Mouse (Mus musculus) embryonic facial prominence, embryonic 12.5 days (tissue): Measurements from ENCODE around the gene Eef2. TPM values are rescaled to one million over a fixed set of nuclear protein-coding genes. Genes with fewer than 3 reads are reported as not detected.
"Not testable (repeated sequence)": the region's sequence is repeated elsewhere in the genome, so short reads cannot be mapped to it uniquely, and the experiment has no call there.

Experiments used
- ATAC-seq: fragments of 200-750 bp; cut with Nextera tagmentation; 2 replicates; pipeline ENCODE4 v1.8.0; 2017; ENCODE audit not compliant: insufficient number of reproducible peaks, insufficient read depth, low FRiP score, low TSS enrichment
- H3K27ac ChIP-seq: fragments of 300-500 bp; sonication (generic); 2 replicates; pipeline ENCODE4 v1.5.1; 2016; ENCODE audit warnings: mild to moderate bottlenecking
- H3K27me3 ChIP-seq: fragments of 300-500 bp; sonication (generic); 2 replicates; pipeline ENCODE4 v1.6.1; 2016; ENCODE audit warnings: mild to moderate bottlenecking, moderate library complexity
- H3K36me3 ChIP-seq: fragments of 300-500 bp; sonication (generic); 2 replicates; pipeline ENCODE4 v1.6.1; 2016; ENCODE audit warnings: mild to moderate bottlenecking
- H3K4me1 ChIP-seq: fragments of 300-500 bp; sonication (generic); 2 replicates; pipeline ENCODE4 v1.6.1; 2016
- H3K4me2 ChIP-seq: fragments of 300-500 bp; sonication (generic); replicated peaks from 2 replicates; pipeline ENCODE4 v1.6.1; 2016; ENCODE audit warnings: mild to moderate bottlenecking, moderate library complexity
- H3K4me3 ChIP-seq: fragments of 300-500 bp; sonication (generic); 2 replicates; pipeline ENCODE4 v1.5.1; 2016; ENCODE audit warnings: mild to moderate bottlenecking
- H3K9ac ChIP-seq: fragments of 300-500 bp; sonication (generic); 2 replicates; pipeline ENCODE4 v1.6.1; 2016; ENCODE audit warnings: mild to moderate bottlenecking, moderate library complexity
- H3K9me3 ChIP-seq: fragments of 300-500 bp; sonication (generic); 2 replicates; pipeline ENCODE4 v1.6.1; 2016; ENCODE audit warnings: mild to moderate bottlenecking, moderate library complexity
- WGBS: fragments of 180-500 bp; shearing (Covaris S2); methylation state at CpG from one replicate; pipeline ENCODE4 v1.1.7; 2016; 5-methylcytosine and 5-hydroxymethylcytosine counted together
- polyA plus RNA-seq: library from polyadenylated mRNA; unstranded; fragments of >200 nt; fragmentation: Nextera tagmentation; extraction: Ambion mirVana; gene quantifications from 2 replicates; pipeline ENCODE4 v1.2.1, GENCODE M21; 2016

Gene Eef2
- polyA plus RNA-seq, 1 experiment from 2014 or later = 562 TPM

- H3K36me3 ChIP-seq = peaks cover 86% of the 10 kb centered on the region
- no peaks in the 10 kb centered on the region for H3K9me3 ChIP-seq
- H3K4me3 ChIP-seq = no peak overlapping the region
- no peaks in the 10 kb centered on the region for H3K27me3 ChIP-seq
- H3K9ac ChIP-seq = no peak overlapping the region
- WGBS = 74% methylated on average over 12 of the region's 12 CpGs
- no peak for ATAC-seq
- no peaks in the 10 kb centered on the region for H3K4me1 ChIP-seq
- H3K27ac ChIP-seq = peak overlapping the region; percentile 46; the same call in 1 of the 2 replicates
- no peak overlapping the region for H3K4me2 ChIP-seq
These were observed 23.8 kb upstream of the Eef2 start for GRCm38 (mm10) chr10:81152609-81153008.

DNA sequence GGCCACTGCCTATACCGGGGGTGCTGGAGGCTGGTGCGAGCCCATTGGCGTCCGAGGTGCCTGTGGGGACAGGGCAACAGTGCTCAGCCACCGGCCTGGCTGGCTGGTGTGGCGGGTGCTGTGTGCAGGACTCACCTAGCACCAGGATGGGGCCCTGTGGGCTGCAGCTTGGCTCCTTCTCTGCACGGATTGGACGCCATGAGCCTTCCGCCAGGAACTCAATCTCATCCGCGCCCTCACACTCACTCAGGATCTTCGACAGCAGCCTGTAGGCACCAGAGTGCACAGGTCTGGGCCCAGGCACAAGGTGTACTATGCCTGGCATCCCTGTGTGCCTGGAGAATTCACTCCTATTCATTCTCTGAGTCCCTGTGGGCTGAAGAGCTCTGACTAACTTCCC lies 22.1 kb upstream of the Eef2 start:
- H3K27ac ChIP-seq = 0 out of 2 replicates have a peak overlapping the region, but pooled peaks have one; percentile 19
- no peaks in the 10 kb centered on the region for H3K9me3 ChIP-seq
- no peak overlapping the region for H3K4me2 ChIP-seq
- WGBS = 93% methylated on average over 12 of the region's 12 CpGs
- peaks cover 85% of the 10 kb centered on the region for H3K36me3 ChIP-seq
- no peak overlapping the region for H3K9ac ChIP-seq
- ATAC-seq = no peak
- H3K4me1 ChIP-seq = no peaks in the 10 kb centered on the region
- H3K27me3 ChIP-seq = no peaks in the 10 kb centered on the region
- H3K4me3 ChIP-seq = no peak overlapping the region

DNA sequence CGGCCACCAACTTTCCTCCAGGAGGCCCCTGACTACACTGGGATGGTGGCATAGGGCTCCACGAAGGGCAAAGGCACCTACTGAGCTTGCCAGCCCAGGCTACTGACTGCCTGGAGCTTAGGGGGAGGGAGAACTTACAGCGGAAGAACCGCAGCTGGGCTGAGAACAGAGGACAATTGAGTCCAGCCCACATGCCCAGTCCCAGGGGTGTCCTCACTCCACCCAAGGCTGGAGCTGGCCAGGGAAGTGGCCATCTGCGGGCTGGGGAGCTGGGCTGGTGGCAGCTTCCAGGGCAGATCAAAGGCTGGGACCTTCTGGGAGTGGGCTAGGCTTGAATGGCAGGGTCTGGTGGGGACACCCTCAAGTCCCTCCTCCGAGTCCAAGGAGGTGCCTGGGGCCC lies 21.7 kb upstream of the Eef2 start:
- Histone ChIP-seq H3K27ac (peak overlapping the region; percentile 19; the same call in 1 of the 2 replicates), H3K4me1 (no peaks in the 10 kb centered on the region), H3K27me3 (no peaks in the 10 kb centered on the region), H3K9ac (no peak overlapping the region), H3K4me2 (no peak overlapping the region), H3K4me3 (no peak overlapping the region), H3K36me3 (peaks cover 83% of the 10 kb centered on the region), H3K9me3 (no peaks in the 10 kb centered on the region)
- no peak for ATAC-seq
- WGBS = 75% methylated on average over 6 of the region's 6 CpGs

GRCm38 (mm10) chr10:81161602-81162317 lies 14.7 kb upstream of the Eef2 start:
- no peak overlapping the region for H3K9ac ChIP-seq
- H3K27me3 ChIP-seq = no peaks in the 10 kb centered on the region
- no peak for ATAC-seq
- peaks cover 69% of the 10 kb centered on the region for H3K36me3 ChIP-seq
- H3K9me3 ChIP-seq = no peaks in the 10 kb centered on the region
- H3K4me3 ChIP-seq = no peak overlapping the region
- H3K4me1 ChIP-seq = peaks cover 5% of the 10 kb centered on the region
- no peak overlapping the region for H3K4me2 ChIP-seq
- 0 out of 2 replicates have a peak overlapping the region, but pooled peaks have one; percentile 36 for H3K27ac ChIP-seq
- 88% methylated on average over 8 of the region's 8 CpGs for WGBS

DNA sequence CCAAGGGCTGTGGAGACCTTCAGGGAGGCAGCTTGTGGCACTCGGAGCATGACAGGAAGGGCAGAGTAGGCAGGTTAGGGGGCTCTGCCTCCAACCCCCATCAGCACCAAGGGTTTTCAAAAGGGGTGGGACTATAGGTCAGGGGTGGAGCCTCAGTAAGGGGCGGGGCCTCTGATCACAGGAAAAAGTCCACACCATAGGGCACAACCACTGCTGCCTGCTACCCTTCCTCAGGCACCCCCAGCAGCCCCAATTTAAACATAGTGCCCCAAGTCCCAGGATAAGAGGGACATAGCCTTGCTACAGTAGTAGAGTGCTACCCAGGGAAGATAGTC lies 14.1 kb upstream of the Eef2 start:
- ATAC-seq = no peak
- H3K9me3 ChIP-seq = no peaks in the 10 kb centered on the region
- H3K27ac ChIP-seq = no peak overlapping the region
- no peaks in the 10 kb centered on the region for H3K27me3 ChIP-seq
- peaks cover 8% of the 10 kb centered on the region for H3K4me1 ChIP-seq
- whole genome bisulfite sequencing = 58% methylated on average over 2 of the region's 2 CpGs
- no peak overlapping the region for H3K9ac ChIP-seq
- no peak overlapping the region for H3K4me3 ChIP-seq
- no peak overlapping the region for H3K4me2 ChIP-seq
- peaks cover 64% of the 10 kb centered on the region for H3K36me3 ChIP-seq

DNA sequence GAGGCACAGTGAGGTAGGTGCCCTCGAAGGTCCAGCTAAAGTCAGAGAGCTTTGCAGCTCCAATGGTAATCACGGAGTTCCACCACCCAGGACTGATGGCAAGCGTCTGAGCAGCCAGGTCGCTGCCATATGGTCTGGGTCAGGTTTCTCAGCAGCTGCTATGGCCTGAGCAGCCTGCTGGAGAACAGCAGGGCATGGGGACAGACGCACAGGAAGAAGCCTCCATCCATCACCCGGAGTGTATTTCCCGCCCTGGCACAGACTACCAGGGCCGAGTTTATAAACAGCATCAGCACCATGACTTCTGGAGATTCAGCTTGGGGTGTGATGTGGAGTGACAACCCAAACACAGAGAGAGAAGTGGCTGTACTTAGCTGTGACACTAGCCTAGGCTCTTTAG lies 11.3 kb upstream of the Eef2 start:
- Histone ChIP-seq H3K4me2 (no peak overlapping the region), H3K4me3 (no peak overlapping the region), H3K4me1 (peaks cover 15% of the 10 kb centered on the region), H3K9me3 (no peaks in the 10 kb centered on the region), H3K27ac (no peak overlapping the region), H3K36me3 (peaks cover 39% of the 10 kb centered on the region), H3K27me3 (no peaks in the 10 kb centered on the region), H3K9ac (no peak overlapping the region)
- ATAC-seq = no peak
- 81% methylated on average over 8 of the region's 8 CpGs for WGBS

DNA sequence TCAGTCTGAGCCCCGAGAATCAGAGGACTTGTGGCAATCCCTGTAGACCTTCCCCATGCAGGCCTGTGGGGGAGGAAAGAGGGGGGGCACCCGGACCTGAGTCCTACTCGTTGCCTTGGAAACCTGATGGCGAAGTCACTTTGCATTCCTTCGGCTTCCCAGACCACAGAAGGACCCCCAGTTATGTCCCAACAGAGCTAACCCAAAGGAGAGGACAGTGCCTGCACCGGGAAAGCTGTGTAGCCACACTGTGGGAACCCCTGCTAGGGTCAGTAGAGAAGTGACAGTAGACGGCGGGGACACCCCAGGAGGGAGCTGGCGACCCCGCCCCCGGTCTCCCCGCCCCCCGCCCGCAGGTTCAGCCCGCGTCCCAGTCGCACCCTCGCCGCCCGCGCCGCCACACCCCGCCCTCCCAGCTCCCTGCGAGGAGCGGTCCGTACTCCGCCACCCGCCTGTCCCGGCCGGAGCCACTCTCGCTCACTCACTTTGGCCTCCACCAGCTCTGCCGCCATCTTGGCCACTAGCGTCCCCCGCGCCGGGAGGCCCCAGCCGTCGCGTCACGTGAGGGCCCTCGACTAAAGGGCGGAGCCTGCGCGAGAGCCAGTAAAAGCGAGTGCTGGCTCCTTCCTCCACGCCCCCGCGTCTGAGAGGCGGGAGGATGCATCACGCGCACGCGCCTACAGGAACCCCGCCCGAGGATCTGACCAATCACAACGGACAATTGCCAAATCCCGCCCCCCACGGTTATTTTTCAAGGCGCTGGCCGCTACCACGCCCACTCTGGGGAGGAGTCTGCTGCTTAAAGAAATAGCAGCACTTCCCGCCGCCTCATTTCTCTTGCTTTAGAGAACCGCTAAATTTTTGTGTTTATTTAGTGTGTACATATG lies 9.0 kb upstream of the Eef2 start, which contains the start of gene Pias4:
TSS of gene Pias4 (minus strand) at position 724 of the 887 bp plus-strand sequence.
- H3K4me1 ChIP-seq = peaks cover 15% of the 10 kb centered on the region
- under 1% methylated on average over 64 of the region's 64 CpGs for WGBS
- H3K9ac ChIP-seq = peak within 1 kb of the TSS; percentile 88
- H3K4me3 ChIP-seq = peak within 1 kb of the TSS; percentile 99
- no peaks in the 10 kb centered on the region for H3K9me3 ChIP-seq
- peak within 1 kb of the TSS; percentile 90 for H3K4me2 ChIP-seq
- H3K27me3 ChIP-seq = no peaks in the 10 kb centered on the region
- ATAC-seq = peak; percentile 70
- peak within 1 kb of the TSS; percentile 84 for H3K27ac ChIP-seq
- peaks cover 16% of the 10 kb centered on the region for H3K36me3 ChIP-seq

DNA sequence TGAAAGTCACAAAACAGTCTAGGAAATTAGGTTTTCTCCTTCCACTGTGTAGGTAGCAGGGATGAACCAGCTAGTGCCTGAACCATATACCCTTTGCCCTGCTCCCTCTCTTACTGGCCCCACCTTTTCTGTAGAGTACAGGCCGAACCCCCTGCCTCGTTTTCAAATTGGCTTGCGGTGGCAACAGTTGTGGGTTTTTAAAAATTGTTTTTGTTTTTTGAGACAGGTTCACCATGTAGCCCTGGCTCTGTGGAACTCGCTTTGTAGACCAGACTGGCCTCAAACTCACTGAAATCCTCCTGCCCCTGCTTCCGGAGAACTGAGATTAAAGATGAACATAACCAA lies 8.4 kb upstream of the Eef2 start:
- 7% methylated on average over 5 of the region's 5 CpGs for WGBS
- peak overlapping the region; percentile 84 for H3K27ac ChIP-seq
- peak; percentile 45 for ATAC-seq
- H3K27me3 ChIP-seq = no peaks in the 10 kb centered on the region
- peaks cover 12% of the 10 kb centered on the region for H3K36me3 ChIP-seq
- peaks cover 15% of the 10 kb centered on the region for H3K4me1 ChIP-seq
- no peaks in the 10 kb centered on the region for H3K9me3 ChIP-seq
- peak overlapping the region; percentile 90 for H3K4me2 ChIP-seq
- peak overlapping the region; percentile 55; the same call in 1 of the 2 replicates for H3K9ac ChIP-seq
- H3K4me3 ChIP-seq = peak overlapping the region; percentile 99

DNA sequence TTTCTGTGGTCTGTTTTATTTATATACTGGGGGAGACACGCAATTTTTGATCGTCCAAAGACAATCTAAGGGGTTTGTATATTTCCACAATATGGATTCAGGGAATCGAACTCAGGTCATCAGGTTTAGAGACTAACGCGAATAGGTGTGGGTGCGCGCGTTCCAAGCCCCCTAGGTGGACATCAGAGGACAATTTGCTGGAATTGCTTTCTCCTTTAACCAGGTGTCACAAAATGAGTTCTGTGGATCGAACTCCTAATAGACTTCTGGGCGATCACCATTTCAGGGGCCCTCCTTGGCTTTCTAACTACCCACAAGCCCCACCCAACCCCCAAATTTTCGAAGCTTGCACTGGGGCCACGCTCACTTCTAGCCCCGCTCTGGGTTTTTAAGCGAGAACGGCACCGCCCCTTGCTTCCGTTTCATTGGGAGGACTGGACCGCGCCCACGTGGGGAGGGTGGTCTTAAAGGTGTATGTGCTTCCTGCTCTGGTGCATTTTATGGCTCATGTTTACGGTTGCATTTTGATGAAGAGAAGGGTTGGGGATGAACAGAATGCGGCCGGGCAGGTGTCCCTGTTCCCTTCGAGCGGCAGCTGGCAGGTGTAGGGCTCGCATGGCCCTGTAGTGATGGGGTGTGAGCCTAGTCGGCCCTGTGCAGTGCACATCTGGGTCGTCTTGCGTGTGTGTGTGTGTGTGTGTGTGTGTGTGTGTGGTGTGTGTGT lies 7.7 kb upstream of the Eef2 start:
- ATAC-seq = peak; percentile 54
- H3K4me2 ChIP-seq = peak overlapping the region; percentile 90
- WGBS = 2% methylated on average over 29 of the region's 29 CpGs

DNA sequence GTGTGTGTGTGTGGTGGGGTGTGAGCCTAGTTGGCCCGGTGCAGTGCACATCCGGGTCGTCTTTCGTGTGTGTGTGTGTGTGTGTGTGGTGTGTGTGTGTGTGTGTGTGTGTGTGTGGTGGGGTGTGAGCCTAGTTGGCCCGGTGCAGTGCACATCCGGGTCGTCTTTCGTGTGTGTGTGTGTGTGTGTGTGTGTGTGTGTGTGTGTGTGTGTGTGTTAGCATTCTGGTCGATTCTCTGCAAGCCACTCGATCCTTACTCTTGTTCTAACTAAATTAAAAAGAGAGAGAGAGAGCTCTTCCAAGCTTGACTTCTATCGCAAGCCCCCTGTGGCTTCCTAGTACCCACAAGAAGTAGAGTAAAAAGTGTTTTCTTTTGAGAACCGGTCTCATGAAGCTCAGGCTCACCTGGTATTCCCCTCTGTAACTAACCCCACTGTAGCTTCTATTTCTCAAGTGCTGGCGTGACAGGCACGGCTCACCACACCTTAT lies 7.0 kb upstream of the Eef2 start:
- Histone ChIP-seq H3K4me2 (peak overlapping the region; percentile 90), H3K4me1 (peaks cover 25% of the 10 kb centered on the region)
- H3K36me3 ChIP-seq, H3K9ac ChIP-seq, ATAC-seq, H3K27me3 ChIP-seq, H3K4me3 ChIP-seq, H3K27ac ChIP-seq, H3K9me3 ChIP-seq: not testable (repeated sequence)
- WGBS = 43% methylated on average over 11 of the region's 14 CpGs

More for the DNA sequence above, 7.7 kb upstream of the Eef2 start:
- H3K36me3 ChIP-seq = peaks cover 7% of the 10 kb centered on the region
- H3K9ac ChIP-seq = peak overlapping the region; percentile 55
- no peaks in the 10 kb centered on the region for H3K9me3 ChIP-seq
- H3K27me3 ChIP-seq = no peaks in the 10 kb centered on the region
- peak overlapping the region; percentile 99 for H3K4me3 ChIP-seq
- H3K4me1 ChIP-seq = peaks cover 21% of the 10 kb centered on the region
- H3K27ac ChIP-seq = peak overlapping the region; percentile 84

GRCm38 (mm10) chr10:81173132-81173531 lies 3.3 kb upstream of the Eef2 start:
- Histone ChIP-seq H3K27me3 (no peaks in the 10 kb centered on the region), H3K36me3 (peaks cover 7% of the 10 kb centered on the region), H3K9ac (peak overlapping the region; percentile 33), H3K4me3 (peak overlapping the region; percentile 17; the same call in 1 of the 2 replicates), H3K4me2 (peak overlapping the region; percentile 43), H3K4me1 (peaks cover 26% of the 10 kb centered on the region), H3K27ac (peak overlapping the region; percentile 80), H3K9me3 (no peaks in the 10 kb centered on the region)
- WGBS = 6% methylated on average over 21 of the region's 21 CpGs
- ATAC-seq = no peak
